Mouse (Mus musculus) heart, adult 2 months (tissue): ENCODE data around the gene Denr.

Experiments used
- CTCF ChIP-seq: fragments of 200-600 bp; IDR thresholded peaks from 2 replicates; pipeline ENCODE4 v1.8.1; 2022; ENCODE audit warnings: antibody characterized with exemption, mild to moderate bottlenecking, moderate library complexity
- EP300 ChIP-seq: fragments of 200-500 bp; IDR thresholded peaks from 2 replicates; pipeline ENCODE4 v1.6.1; 2011; ENCODE audit warnings: low read depth, low read length, control low read depth; ENCODE audit not compliant: insufficient read depth

DNA sequence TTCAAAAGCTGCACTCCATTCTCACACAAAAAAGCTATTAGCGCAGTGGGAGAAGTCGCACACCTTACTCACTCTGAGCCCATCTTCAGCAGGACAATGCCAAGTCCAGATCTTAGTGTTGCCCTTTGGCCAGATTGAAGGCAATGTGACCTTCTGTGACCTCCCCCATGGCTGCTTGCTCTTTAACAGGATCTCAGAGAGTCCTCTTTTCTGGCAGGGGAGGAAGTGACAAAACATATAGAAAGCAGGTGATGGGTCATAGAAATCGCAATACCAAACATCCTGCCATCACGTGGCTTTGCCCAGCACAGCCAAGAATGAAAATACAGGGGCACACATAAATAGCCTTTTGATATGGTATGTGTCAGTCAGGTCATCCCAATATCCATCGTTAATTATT is 16.0 kb upstream of the Denr start:
- TF ChIP-seq CTCF, result no peak
- TF ChIP-seq EP300, result no peak
